Mouse (Mus musculus) embryonic facial prominence, embryonic 12.5 days (tissue): ENCODE results near the gene Gli1. TPM values are rescaled to one million over a fixed set of nuclear protein-coding genes. Genes with fewer than 3 reads are reported as not detected.

ENCODE experiments used
- ATAC-seq: fragments of 200-750 bp; cut with Nextera tagmentation; 2 replicates; pipeline ENCODE4 v1.8.0; 2017; ENCODE audit not compliant: insufficient number of reproducible peaks, insufficient read depth, low FRiP score, low TSS enrichment
- H3K27ac ChIP-seq: fragments of 300-500 bp; sonication (generic); 2 replicates; pipeline ENCODE4 v1.5.1; 2016; ENCODE audit warnings: mild to moderate bottlenecking
- H3K27me3 ChIP-seq: fragments of 300-500 bp; sonication (generic); 2 replicates; pipeline ENCODE4 v1.6.1; 2016; ENCODE audit warnings: mild to moderate bottlenecking, moderate library complexity
- H3K36me3 ChIP-seq: fragments of 300-500 bp; sonication (generic); 2 replicates; pipeline ENCODE4 v1.6.1; 2016; ENCODE audit warnings: mild to moderate bottlenecking
- H3K4me1 ChIP-seq: fragments of 300-500 bp; sonication (generic); 2 replicates; pipeline ENCODE4 v1.6.1; 2016
- H3K4me2 ChIP-seq: fragments of 300-500 bp; sonication (generic); replicated peaks from 2 replicates; pipeline ENCODE4 v1.6.1; 2016; ENCODE audit warnings: mild to moderate bottlenecking, moderate library complexity
- H3K4me3 ChIP-seq: fragments of 300-500 bp; sonication (generic); 2 replicates; pipeline ENCODE4 v1.5.1; 2016; ENCODE audit warnings: mild to moderate bottlenecking
- H3K9ac ChIP-seq: fragments of 300-500 bp; sonication (generic); 2 replicates; pipeline ENCODE4 v1.6.1; 2016; ENCODE audit warnings: mild to moderate bottlenecking, moderate library complexity
- H3K9me3 ChIP-seq: fragments of 300-500 bp; sonication (generic); 2 replicates; pipeline ENCODE4 v1.6.1; 2016; ENCODE audit warnings: mild to moderate bottlenecking, moderate library complexity
- WGBS: fragments of 180-500 bp; shearing (Covaris S2); methylation state at CpG from one replicate; pipeline ENCODE4 v1.1.7; 2016; 5-methylcytosine and 5-hydroxymethylcytosine counted together
- polyA plus RNA-seq: library from polyadenylated mRNA; unstranded; fragments of >200 nt; fragmentation: Nextera tagmentation; extraction: Ambion mirVana; gene quantifications from 2 replicates; pipeline ENCODE4 v1.2.1, GENCODE M21; 2016

Gene Gli1
- polyA plus RNA-seq, 1 experiment from 2014 or later, result 15.5 TPM

DNA sequence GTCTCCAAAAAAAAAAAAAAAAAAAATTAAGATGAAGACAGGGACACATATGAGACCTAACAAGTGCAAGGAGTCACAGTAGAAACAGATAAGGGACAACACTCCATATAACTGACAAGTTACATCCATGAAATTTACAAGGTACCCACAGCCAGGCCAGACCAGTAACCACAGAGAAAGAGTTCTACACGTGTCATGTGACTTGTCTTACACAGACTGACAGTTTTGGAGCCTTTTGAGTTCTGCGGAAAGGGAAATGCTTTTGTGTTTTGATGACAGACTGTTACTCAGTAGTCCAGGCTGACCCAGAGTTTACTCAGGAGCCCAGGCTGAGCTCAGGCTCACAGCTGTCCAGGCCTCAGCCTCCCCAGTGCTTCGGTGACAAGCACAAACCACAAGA is 1.3 kb upstream of the Gli1 start:
- Histone ChIP-seq H3K9ac (no peak overlapping the region), H3K9me3 (no peaks in the 10 kb centered on the region), H3K4me2 (no peak overlapping the region), H3K36me3 (no peaks in the 10 kb centered on the region), H3K27ac (no peak overlapping the region), H3K4me1 (peaks cover 12% of the 10 kb centered on the region), H3K4me3 (no peak overlapping the region), H3K27me3 (no peaks in the 10 kb centered on the region)
- no peak for ATAC-seq
- 68% methylated on average over 3 of the region's 3 CpGs for WGBS

DNA sequence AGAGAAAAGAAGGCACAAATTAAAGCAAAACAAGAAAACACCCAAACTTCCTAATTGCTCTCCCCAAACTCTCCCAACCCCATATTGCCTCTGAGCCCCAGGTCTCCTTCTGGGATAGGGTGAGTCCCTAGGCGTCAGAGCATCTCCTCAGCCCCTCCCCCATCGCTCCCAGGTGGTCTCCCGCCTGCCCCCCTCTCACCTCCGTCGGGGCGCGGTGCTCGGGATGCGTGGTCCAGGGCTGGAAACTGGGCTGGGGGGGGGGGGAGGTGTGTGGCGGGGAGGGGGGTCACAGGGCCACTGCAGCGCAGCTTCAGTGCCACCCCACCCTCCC is 449 bp downstream of the Gli1 start:
- Histone ChIP-seq H3K27me3 (no peaks in the 10 kb centered on the region; the same call in 1 of the 2 replicates), H3K9ac (peak overlapping the region; percentile 59), H3K4me2 (peak overlapping the region; percentile 90), H3K4me1 (peaks cover 12% of the 10 kb centered on the region), H3K36me3 (peaks cover 16% of the 10 kb centered on the region; the same call in 1 of the 2 replicates), H3K27ac (peak overlapping the region; percentile 95), H3K9me3 (no peaks in the 10 kb centered on the region), H3K4me3 (peak overlapping the region; percentile 52)
- ATAC-seq, result no peak
- 0% methylated on average over 11 of the region's 11 CpGs for WGBS

DNA sequence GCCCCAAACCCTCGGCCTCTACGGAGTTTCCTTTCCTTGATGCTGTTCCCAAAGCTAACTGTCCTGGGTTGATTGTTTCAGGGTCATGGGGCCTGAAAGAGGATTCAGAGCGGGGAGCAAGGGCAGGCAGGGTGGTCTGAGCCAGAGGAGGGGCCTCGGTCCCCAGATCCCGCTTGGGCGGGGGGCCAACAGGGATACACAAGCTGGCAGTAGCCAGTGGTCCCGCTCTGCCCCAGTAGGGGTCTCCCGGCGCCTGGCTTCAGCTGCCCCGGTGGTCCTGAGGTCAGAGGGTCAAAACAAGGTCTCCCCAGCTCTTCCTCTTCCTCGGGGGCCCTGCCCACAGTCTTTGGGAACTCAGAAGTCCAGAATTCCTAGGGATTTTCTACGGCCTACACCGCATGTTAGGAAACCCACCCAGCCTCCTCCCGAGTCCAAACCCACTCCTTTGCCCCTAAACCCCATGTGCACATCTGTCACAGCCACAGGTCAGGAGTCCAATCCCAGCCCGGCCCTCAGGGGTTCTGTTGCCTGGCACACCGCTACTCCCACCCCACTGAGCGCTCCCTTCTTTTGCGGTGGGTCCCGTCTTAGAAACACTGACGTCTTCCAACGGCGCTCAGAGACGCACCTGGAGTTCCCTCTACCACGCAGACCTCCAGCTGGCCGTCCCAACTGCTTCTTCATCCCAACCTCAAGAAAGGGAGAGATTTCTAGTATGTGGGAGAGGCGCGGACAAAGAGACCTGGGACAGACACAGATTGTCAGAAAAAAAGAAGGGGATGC is 1.0 kb downstream of the Gli1 start:
- peak overlapping the region; percentile 90 for H3K4me2 ChIP-seq
- H3K27me3 ChIP-seq, result no peaks in the 10 kb centered on the region; the same call in 1 of the 2 replicates
- peak overlapping the region; percentile 95 for H3K27ac ChIP-seq
- ATAC-seq, result no peak
- peak overlapping the region; percentile 52 for H3K4me3 ChIP-seq
- peaks cover 12% of the 10 kb centered on the region for H3K4me1 ChIP-seq
- peak overlapping the region; percentile 59 for H3K9ac ChIP-seq
- H3K36me3 ChIP-seq, result peaks cover 22% of the 10 kb centered on the region
- WGBS, result under 1% methylated on average over 27 of the region's 27 CpGs
- H3K9me3 ChIP-seq, result no peaks in the 10 kb centered on the region

DNA sequence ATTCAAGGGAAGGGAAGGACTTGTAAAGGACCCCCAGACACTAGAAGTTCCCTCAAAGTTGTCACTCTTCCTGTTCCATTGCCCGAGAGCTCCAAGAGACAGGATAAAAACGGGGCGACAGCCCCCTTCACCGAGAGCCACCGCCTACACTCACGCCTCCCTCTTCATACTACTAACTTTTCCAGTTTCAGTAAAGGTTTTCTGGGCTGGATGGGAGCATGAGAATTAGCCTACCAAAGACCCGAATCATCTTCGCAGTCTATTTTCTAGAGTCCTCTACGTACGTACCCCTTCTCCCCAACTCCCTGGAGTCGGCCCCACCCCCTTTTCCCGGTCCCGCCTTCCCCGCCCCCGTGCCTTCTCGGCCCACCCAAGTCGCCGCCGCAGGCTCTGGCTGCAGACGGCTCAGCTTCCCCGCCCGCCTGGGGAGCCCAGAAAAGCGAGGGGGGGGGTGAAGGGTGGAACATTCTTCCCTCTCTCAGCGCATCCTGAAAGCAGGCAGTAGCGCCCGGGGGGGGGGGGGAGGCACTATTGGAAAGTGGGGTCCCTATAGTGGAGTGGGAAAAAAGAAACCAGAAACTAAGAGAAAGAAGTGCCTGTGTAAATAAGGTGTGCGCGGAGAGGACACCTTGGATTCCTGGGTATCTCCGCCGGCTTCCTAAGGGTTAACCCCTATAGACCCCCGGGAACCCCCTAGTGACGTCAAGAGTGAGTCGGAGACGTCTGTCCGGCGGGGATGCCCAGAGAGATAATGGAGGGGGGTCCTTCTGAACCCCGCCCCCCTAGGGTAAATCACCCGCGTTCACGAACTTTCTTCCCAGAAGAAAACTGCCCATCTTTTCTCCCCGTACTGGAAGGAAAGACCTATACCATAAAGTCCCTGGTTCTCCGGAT is 1.8 kb downstream of the Gli1 start:
- Histone ChIP-seq H3K4me2 (peak overlapping the region; percentile 90), H3K9me3 (no peaks in the 10 kb centered on the region), H3K9ac (peak overlapping the region; percentile 59), H3K36me3 (peaks cover 23% of the 10 kb centered on the region), H3K27me3 (no peaks in the 10 kb centered on the region; the same call in 1 of the 2 replicates), H3K4me1 (peaks cover 12% of the 10 kb centered on the region), H3K27ac (peak overlapping the region; percentile 95), H3K4me3 (peak overlapping the region; percentile 52)
- peak; percentile 12; the same call in 1 of the 2 replicates for ATAC-seq
- 0% methylated on average over 41 of the region's 42 CpGs for WGBS

DNA sequence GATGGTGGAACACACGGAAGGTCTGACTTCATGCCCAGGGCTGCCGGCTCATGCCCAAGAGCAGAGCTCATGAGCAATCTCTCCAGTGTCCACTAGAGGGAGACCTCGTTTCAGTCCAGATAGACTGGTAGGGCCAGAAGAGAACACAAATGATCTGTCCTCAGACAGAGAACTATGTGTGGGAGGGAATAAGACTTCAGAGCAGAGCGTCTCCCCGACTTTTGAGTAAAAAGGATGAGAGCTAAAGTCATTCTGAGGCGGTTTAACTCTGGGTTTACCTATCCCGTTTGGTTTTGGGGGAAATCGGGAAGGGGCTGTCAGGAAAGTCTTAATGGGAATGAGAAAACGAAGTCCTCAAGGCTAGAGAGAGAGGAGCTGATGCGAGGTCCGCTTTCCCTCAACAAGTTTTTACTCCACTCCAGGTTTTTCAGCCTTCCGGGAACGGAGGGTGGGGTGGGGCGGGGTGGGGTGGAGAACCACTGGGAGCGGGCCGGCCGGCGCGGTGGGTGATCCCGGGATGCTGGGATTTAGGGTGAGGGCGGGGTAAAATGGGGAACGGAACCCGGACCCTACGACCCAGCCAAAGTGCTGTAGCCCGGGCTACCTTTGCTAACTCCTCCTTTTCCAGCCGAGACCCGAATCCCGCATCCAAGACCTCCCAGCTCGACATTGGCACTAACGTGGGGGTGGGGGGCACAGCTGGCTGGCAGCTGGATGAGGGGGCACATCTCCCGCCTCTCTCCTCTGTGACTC is 2.7 kb downstream of the Gli1 start:
- under 1% methylated on average over 31 of the region's 31 CpGs for WGBS
- peak; percentile 63; the same call in 1 of the 2 replicates for ATAC-seq
- Histone ChIP-seq H3K4me3 (peak overlapping the region; percentile 52), H3K27me3 (no peaks in the 10 kb centered on the region; the same call in 1 of the 2 replicates), H3K27ac (peak overlapping the region; percentile 95), H3K9ac (peak overlapping the region; percentile 59), H3K9me3 (no peaks in the 10 kb centered on the region), H3K4me2 (peak overlapping the region; percentile 90), H3K36me3 (peaks cover 30% of the 10 kb centered on the region), H3K4me1 (peaks cover 12% of the 10 kb centered on the region)

DNA sequence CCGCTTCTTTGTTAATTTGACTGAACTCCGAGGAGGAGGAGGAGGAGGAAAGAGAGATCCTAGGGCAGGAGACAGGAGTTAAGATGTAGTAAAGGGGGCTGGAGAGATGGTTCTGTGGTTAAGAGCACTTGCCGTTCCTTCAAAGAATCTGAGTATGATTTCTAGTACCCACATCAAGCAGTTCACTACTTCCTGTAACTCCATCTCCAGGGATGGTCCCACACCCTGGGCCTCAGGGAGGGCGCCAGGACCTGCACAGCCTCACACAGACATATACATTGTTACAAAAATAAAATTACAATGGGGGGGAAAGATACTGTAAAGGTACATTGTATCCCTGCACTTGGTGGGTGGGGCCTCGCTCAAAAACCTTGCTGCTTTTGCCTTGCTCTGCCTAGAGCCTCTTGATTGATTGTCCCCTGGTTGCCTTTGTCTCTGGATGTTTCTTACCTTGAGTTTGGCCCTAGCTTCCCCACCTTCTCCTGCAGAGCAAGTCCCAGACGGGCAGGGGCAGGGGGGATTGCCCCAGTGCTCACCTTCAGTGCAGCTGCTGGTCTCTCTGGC is 4.2 kb downstream of the Gli1 start:
- Histone ChIP-seq H3K27ac (no peak overlapping the region), H3K27me3 (no peaks in the 10 kb centered on the region; the same call in 1 of the 2 replicates), H3K36me3 (peaks cover 43% of the 10 kb centered on the region), H3K9me3 (no peaks in the 10 kb centered on the region), H3K9ac (no peak overlapping the region), H3K4me1 (peaks cover 12% of the 10 kb centered on the region), H3K4me2 (no peak overlapping the region), H3K4me3 (no peak overlapping the region)
- WGBS, result 81% methylated on average over 6 of the region's 6 CpGs
- no peak for ATAC-seq

DNA sequence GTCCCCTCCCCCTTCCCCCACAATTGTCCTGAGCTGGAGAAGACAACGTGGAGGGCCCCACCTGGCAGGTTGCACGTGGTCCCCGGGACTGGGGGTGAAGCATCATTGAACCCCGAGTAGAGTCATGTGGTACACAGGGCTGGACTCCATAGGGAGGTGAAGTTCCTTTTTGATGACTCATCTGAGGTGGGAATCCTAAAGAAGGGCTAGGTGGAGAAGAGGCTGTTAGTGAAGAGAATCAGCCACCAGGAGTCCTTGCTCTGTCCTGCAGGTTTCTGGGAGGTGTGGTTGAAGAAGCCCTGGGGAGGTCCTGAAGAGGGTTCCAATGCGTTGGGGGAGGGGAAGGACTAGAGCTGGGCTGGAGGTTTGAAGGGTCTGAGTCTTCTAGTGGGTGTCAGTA is 4.8 kb downstream of the Gli1 start:
- Histone ChIP-seq H3K4me1 (peaks cover 6% of the 10 kb centered on the region), H3K4me2 (no peak overlapping the region), H3K9me3 (no peaks in the 10 kb centered on the region), H3K4me3 (no peak overlapping the region), H3K27ac (no peak overlapping the region), H3K36me3 (peaks cover 49% of the 10 kb centered on the region), H3K27me3 (no peaks in the 10 kb centered on the region; the same call in 1 of the 2 replicates), H3K9ac (no peak overlapping the region)
- no peak for ATAC-seq
- WGBS, result 61% methylated on average over 5 of the region's 5 CpGs

DNA sequence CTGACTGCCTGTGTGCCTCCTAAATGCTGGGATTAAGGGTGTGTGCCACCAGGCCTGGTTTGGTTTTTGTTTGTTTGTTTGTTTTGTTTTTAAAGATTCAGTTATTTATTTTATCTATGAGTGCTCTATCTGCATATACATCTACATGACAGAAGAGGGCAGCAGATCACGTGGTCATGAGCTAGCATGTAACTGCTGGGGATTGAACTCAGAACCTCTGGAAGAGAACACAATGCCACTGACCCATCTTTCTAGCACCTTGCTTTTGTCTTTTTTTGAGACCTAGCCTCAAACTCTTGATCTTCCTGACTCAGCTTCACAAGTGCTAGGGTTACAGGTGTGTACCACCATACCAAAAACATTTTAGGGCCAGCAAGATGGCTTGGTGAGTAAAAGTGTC is 6.5 kb downstream of the Gli1 start:
- Histone ChIP-seq H3K27me3 (peaks cover 2% of the 10 kb centered on the region; the same call in 1 of the 2 replicates), H3K4me2 (no peak overlapping the region), H3K9me3 (no peaks in the 10 kb centered on the region), H3K4me1 (no peaks in the 10 kb centered on the region), H3K4me3 (no peak overlapping the region), H3K36me3 (peaks cover 54% of the 10 kb centered on the region), H3K9ac (no peak overlapping the region), H3K27ac (no peak overlapping the region)
- no peak for ATAC-seq
- 68% methylated on average over 1 of the region's 1 CpGs for WGBS

DNA sequence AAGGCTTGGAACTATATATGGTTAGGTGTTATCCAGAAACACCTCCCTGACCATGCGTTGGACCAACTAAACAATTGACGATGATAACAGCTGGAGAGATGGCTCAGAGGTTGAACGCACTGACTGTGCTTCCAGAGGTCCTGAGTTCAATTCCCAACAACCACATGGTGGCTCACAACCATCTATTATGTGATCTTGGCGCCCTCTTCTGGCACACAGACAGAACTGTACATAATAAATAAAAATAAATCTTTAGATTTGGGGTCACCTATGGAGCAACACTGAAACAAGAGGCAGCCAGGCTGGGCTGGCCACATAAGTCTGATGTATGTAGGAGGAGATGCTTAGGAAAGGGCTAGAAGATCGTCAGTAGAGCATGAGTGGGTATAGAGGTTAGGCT is 8.6 kb downstream of the Gli1 start:
- Histone ChIP-seq H3K9ac (no peak overlapping the region), H3K27ac (no peak overlapping the region), H3K4me1 (no peaks in the 10 kb centered on the region), H3K27me3 (peaks cover 18% of the 10 kb centered on the region), H3K9me3 (no peaks in the 10 kb centered on the region), H3K36me3 (peaks cover 54% of the 10 kb centered on the region), H3K4me3 (no peak overlapping the region), H3K4me2 (no peak overlapping the region)
- WGBS, result 64% methylated on average over 5 of the region's 5 CpGs
- no peak for ATAC-seq

DNA sequence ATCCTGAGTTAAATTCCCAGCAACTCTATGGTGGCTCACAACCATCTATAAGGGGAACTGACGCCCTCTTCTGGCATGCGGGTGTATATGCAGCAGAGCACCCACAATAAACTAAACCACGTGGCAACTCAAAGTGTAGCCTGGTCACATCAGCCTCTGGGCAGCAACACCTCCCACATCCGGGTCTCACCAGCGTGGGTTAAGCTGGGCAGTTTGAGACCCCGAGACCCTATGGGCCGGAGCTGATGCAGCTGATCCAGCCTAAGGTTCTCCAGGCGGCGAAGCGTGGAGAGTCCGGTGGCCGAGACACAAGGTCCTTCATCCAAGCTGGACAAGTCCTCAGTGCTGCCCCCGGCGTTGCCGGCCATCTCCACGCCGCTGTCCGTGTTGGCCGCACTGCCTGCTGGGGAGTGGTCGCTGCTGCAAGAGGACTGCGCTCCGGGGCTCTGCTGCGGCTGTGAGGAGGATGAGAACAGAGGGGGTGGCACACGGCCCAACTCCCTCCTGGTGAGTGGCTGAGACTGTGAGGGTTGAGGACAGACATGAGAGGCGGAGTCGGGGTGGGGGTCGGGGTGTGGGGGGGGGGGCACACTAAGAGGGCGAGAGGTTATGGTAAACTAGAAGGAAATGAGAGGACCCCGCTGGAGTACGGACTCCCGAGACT is 9.4 kb downstream of the Gli1 start:
- peak overlapping the region; percentile 3; the same call in 1 of the 2 replicates for H3K4me3 ChIP-seq
- no peaks in the 10 kb centered on the region for H3K9me3 ChIP-seq
- H3K4me1 ChIP-seq, result no peaks in the 10 kb centered on the region
- H3K27ac ChIP-seq, result no peak overlapping the region
- H3K36me3 ChIP-seq, result peaks cover 48% of the 10 kb centered on the region
- peaks cover 26% of the 10 kb centered on the region for H3K27me3 ChIP-seq
- no peak overlapping the region for H3K4me2 ChIP-seq
- no peak overlapping the region for H3K9ac ChIP-seq
- WGBS, result 31% methylated on average over 31 of the region's 31 CpGs
- ATAC-seq, result no peak
